Mouse (Mus musculus) gonadal fat pad, adult 2 months (tissue): ENCODE results near the gene Tmem86b. TPM values are rescaled to one million over a fixed set of nuclear protein-coding genes. Genes with fewer than 3 reads are reported as not detected.

Source experiments
- DNase-seq: peaks from one replicate; pipeline ENCODE4 v3.0.0-alpha.2; 2012; ENCODE audit warnings: low read depth
- polyA plus RNA-seq: library from polyadenylated mRNA; depleted of rRNA; stranded (reverse); fragments of >200 nt; gene quantifications from 2 replicates; pipeline ENCODE4 v1.2.3, GENCODE M21; 2012; rRNA removed

Tmem86b gene
- 13.0 and 16.5 TPM in 2 replicates for polyA plus RNA-seq

DNA sequence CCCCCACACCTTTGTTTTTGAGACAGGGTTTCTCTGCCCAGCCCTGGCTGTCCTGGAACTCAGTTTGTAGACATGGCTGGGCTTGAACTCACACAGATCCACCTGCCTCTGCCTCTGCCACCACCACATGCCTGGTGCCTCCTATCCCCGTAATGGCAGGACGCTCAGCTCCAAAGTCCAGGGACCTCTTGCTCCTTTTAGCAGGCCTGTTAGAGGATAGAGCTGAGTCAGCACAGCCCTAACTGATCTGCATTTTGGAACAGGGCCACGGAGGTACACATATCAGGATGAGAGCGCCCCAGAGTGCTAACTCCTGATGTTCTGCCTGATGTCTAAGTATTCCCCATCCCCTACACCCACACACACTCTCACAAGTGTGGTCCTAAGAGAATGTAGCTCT, at the start of gene Tmem86b:
TSS of gene Tmem86b (minus strand) at position 392 of the 400 bp plus-strand sequence.
- no peak for DNase-seq

GRCm38 (mm10) chr7:4675200-4675599, 44.0 kb upstream of the Tmem86b start:
- DNase-seq: no peak

GRCm38 (mm10) chr7:4674114-4674731, 43.0 kb upstream of the Tmem86b start:
- DNase-seq: no peak

DNA sequence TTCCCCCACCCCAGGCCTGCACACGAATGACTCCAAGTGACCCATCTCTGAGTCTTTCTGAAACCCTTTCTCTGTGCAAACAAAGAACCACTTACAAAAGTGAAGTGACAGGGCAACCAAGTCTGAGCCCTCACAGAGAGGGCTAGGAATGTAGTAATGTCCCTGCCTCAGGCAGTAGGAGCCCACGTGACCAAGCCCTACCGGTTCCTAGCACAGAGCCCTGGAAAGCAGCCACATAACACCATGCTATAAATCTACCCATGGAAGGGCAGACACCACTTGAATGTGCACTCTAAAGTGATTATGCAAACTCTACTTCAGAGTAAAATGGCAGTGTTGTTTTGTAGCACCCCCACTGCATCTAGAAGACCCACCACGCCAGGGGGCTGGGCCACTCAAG, 40.7 kb upstream of the Tmem86b start:
- no peak for DNase-seq

DNA sequence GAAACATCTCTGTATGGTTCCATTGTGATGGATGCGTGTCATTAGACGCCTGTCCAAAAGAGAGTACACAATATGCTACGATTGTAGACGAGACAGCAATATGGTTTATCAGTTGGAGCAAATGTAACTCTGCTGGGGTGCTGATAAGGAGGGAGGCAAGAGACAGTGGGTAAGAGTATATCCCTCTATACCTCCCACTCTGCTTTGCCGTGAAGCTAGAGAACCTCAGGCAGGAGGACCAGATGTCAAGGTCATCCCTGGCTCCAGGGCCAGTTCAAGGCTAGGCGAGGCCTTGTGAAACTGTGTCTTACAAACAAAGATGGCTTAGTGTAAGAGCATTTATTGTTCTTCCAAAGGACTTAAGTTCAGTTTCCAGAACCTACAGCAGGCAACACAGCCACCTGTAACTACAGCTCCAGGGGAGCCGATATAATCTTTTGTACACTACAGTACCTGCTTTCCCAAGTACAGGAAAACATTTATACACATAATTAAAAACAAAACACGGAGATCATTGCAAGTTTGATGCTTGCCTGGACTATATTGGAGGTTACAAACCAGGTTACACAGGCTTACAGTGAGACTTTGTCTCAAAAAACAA, 39.5 kb upstream of the Tmem86b start:
- no peak for DNase-seq

- no peak for DNase-seq
Observed at GRCm38 (mm10) chr7:4669156-4669555, 37.9 kb upstream of the Tmem86b start.

DNA sequence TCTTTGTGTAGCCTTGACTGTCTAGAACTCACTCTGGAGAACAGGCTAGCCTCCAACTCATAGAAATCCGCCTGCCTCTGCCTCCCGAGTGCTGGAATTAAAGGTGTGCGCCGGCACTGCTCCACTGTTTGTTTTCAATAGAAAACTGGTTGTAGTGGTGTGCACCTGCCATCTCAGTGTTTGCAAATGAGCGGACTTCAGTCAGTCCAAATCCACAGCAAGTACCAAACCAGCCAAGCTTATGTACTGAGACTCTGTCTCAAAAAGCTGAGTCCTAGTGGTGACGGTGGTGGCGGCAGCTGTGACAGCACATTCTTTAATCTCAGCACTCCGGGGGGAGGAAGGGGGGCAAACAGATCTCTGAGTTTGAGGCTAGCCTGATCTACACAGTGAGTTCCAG, 37.3 kb upstream of the Tmem86b start:
- DNase-seq: no peak

DNA sequence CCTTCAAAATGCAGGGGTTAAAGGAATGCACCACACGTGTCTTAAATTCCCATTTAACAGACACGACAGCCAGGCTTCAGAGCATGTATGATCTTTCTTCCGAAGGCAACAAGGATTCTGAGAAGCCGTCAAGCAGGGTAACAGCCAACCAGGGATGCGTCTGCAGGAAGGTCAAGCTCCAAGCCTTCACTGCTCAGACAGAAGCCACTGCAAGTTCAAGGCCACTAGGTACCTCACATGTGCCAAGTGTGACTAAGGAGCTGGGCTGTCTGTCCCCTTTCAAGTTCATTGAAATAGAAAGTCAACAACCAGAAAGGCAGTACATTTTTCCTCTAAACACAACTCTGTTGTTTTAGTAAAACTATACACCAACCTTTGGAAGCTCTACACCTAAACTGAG, 35.6 kb upstream of the Tmem86b start:
- DNase-seq: no peak

- DNase-seq: no peak
Observed at GRCm38 (mm10) chr7:4663742-4664141, 32.5 kb upstream of the Tmem86b start.

- DNase-seq: no peak
Observed at GRCm38 (mm10) chr7:4663179-4663578, 32.0 kb upstream of the Tmem86b start.

DNA sequence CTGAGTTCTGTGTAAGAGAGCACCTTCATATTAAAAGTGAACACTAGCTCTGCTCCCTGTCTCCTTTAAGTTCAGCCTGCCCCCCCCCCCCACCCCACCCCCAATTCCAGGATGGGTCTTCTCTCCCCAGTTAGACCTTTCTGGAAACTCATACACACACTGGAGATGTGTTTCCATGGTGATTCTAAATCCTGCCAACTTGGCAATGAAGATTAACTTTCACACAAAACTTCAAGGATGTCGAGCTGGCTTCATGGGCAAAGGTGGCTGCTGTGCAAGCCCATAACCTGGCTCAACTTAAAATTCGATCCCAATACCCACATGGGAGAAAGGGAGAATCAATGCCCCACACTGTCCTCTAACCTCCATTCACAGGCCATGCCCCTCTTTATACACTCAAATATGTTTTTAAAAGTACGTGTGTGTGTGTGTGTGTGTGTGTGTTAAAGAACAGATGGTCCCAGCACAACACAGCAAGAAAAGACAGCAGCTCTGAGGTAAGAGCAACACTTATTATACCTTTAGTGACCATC, 28.8 kb upstream of the Tmem86b start:
- no peak for DNase-seq

DNA sequence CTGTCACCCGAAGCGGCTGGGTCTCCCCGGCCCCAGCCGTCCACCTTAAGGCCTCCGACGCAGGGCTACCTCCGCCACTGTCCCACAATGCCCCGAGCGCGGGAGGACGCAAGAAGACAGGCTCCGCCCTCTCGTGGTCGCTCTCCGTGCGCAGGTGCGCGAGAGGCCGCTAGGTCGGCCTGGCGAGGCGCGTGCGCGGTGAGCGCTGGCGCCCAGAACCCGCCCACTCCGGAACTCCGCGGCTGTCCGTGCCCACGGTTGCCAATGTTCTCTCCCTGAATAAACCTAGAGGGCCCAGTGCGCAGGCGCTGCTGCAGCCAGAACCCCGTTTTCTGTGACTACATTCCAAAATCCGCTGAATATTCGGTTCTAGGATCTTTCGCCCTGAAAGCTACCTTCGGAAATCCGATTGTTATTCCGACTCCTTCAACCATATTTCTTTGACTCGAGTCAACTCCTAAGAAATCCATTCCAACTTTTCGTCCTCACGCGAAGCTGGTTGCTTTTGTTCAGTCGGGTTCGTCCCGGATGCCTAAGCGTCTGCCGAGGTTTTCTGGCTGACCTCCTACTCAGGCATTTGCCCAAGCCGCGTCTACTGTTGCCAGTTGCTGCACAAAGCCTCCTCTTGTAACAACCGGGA, 27.8 kb upstream of the Tmem86b start, which contains the start of gene Ppp6r1:
TSS of gene Ppp6r1 (minus strand) at position 108 of the 640 bp plus-strand sequence.
- no peak for DNase-seq

GRCm38 (mm10) chr7:4658128-4658907, 27.1 kb upstream of the Tmem86b start:
- DNase-seq: no peak

GRCm38 (mm10) chr7:4657521-4658127, 26.4 kb upstream of the Tmem86b start:
- DNase-seq: no peak

DNA sequence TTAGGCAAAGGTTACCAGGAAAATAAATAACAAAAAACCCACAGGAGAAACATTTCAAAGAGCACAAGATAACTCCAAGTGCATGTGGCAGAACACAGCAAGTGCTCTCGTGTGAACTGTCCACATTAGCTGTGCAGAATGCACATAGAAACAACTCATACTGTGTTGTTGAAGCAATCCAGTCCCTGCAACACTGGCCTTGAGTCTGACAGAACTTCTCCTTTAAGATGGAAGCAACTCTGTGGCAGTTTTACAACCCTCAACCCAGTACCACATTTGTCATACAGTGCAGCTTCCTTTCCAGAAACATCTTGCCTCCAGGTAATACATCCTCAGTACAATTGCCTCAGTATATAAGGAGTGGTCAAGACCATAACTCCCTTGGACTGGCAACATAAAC, 25.6 kb upstream of the Tmem86b start:
- DNase-seq: no peak

- DNase-seq: no peak
Observed at GRCm38 (mm10) chr7:4655916-4656315, 24.7 kb upstream of the Tmem86b start.

GRCm38 (mm10) chr7:4655393-4655792, 24.2 kb upstream of the Tmem86b start:
- DNase-seq: no peak

DNA sequence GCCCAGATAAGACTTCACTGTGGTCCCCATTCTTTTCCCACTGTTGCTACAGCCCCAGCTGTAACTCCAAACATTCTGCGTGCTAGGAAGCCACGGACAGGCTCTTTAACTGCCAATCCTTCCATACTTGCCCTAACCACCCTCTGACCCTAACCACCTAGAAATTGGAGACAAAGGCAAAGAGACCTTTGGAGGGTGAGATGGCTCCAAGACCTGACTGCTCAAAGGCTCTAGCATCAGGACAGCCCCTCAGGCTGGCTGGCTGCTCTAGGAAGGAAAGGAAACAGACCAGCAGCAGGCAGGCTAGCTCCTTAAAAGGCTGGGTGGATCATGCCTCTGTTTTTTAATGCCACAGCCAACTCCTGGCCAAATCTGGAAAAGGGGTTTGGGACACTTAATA, 23.0 kb upstream of the Tmem86b start:
- no peak for DNase-seq

- DNase-seq: no peak
Observed at GRCm38 (mm10) chr7:4653780-4654179, 22.6 kb upstream of the Tmem86b start.

GRCm38 (mm10) chr7:4653351-4653750, 22.1 kb upstream of the Tmem86b start:
- no peak for DNase-seq

DNA sequence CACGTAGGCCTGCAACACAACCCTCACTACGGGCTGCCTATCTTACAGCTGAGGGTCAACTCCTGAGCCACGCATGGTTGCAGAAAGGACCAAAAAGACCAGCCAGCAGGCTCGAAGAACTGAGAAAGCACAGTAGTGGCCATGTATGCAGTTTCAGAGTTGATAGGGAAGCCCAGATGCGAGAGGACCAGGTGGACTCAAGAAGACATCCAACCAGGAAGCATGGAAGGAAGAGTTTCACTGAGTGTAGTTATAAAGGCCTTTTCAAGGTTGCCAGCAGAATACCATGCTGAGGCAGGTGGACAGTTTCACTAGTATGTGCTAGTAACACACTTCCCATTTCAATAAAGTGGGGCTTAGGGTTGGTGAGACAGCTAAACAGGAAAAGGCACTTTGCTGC, 21.5 kb upstream of the Tmem86b start:
- no peak for DNase-seq

GRCm38 (mm10) chr7:4651581-4651980, 20.4 kb upstream of the Tmem86b start:
- no peak for DNase-seq
